Mouse (Mus musculus): ENCODE measurements around the gene Fstl4.

Fstl4 gene

DNA sequence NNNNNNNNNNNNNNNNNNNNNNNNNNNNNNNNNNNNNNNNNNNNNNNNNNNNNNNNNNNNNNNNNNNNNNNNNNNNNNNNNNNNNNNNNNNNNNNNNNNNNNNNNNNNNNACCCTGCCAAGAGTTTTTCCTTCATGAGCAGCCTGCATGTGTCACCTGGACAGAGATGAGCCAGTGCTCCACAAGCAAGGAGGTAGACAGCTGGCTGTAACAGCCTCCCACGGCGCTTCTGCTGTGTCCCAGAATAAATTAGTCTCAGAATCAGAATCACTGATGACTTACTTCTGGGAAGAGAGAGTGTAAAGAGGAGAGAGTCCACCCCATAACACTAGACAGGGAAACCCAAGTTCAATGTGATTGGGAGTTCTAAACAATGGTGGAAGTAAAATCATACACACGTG, 464.6 kb downstream of the Fstl4 start:
- peak; percentile 16 to 48 for DNase-seq (ENCODE audit: low spot score in 2 of 2)

DNA sequence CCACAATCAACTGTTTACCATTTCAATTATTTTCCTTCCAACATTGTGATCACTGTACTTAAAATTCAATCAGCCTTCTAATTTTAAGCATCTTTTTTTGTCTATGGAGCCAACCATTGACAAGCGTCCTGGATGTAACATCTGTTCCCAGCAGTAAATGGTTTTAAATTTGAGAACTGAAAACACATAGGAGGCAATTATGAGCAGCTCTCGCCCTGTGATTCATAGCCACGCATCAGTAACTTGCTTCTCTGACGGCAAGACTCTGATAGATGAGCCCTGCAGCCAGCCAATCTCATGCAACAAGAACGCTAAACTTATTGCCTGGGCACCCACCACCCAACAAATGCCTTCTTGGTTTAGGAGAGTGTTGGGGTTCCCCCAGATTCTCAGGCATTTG, 467.4 kb downstream of the Fstl4 start:
- peak in 1 of 2 experiments; percentile 7 for DNase-seq (ENCODE audit: low spot score in 2 of 2)

GRCm38 (mm10) chr11:53233590-53233989, 469.2 kb downstream of the Fstl4 start:
- no peak for DNase-seq (ENCODE audit: low spot score in 2 of 2)

All from frontal cortex, postnatal 14 days (tissue).